Mouse (Mus musculus) heart, embryonic 16.5 days (tissue): ENCODE measurements around the gene Npc2. TPM values are rescaled to one million over a fixed set of nuclear protein-coding genes. Genes with fewer than 3 reads are reported as not detected.

ENCODE experiments used
- ATAC-seq: fragments of 200-750 bp; cut with Nextera tagmentation; replicated peaks from 2 replicates; pipeline ENCODE4 v1.8.0; 2017; ENCODE audit warnings: moderate number of reproducible peaks; ENCODE audit not compliant: insufficient read depth, low FRiP score; ENCODE audit errors: extremely low read depth
- H3K27ac ChIP-seq: fragments of 300-500 bp; sonication (generic); 2 replicates; pipeline ENCODE4 v1.5.1; 2014; ENCODE audit warnings: mild to moderate bottlenecking, low read length, control low read depth, moderate library complexity
- H3K27me3 ChIP-seq: fragments of 300-500 bp; sonication (generic); 2 replicates; pipeline ENCODE4 v1.6.1; 2014; ENCODE audit warnings: low read length, mixed read lengths; ENCODE audit not compliant: control insufficient read depth, insufficient read depth
- H3K36me3 ChIP-seq: fragments of 300-500 bp; sonication (generic); 2 replicates; pipeline ENCODE4 v1.6.1; 2014; ENCODE audit not compliant: control insufficient read depth, insufficient read depth
- H3K4me1 ChIP-seq: fragments of 300-500 bp; sonication (generic); 2 replicates; pipeline ENCODE4 v1.6.1; 2014; ENCODE audit warnings: low read length, mixed read lengths; ENCODE audit not compliant: control insufficient read depth, insufficient read depth
- H3K4me2 ChIP-seq: fragments of 300-500 bp; sonication (generic); 2 replicates; pipeline ENCODE4 v1.6.1; 2014; ENCODE audit warnings: low read depth, mild to moderate bottlenecking, control low read depth, low read length
- H3K4me3 ChIP-seq: fragments of 300-500 bp; sonication (generic); 2 replicates; pipeline ENCODE4 v1.5.1; 2014; ENCODE audit warnings: mild to moderate bottlenecking, control low read depth, low read length
- H3K9ac ChIP-seq: fragments of 300-500 bp; sonication (generic); 2 replicates; pipeline ENCODE4 v1.6.1; 2014; ENCODE audit warnings: low read length, control low read depth
- H3K9me3 ChIP-seq: fragments of 300-500 bp; sonication (generic); replicated peaks from 2 replicates; pipeline ENCODE4 v1.6.1; 2016; ENCODE audit warnings: low read length; ENCODE audit not compliant: control insufficient read depth
- WGBS: fragments of 180-500 bp; shearing (Covaris S2); extraction: QIAGEN DNeasy Blood & Tissue Kit; methylation state at CpG from one replicate; pipeline ENCODE4 v1.1.7; 2014; 5-methylcytosine and 5-hydroxymethylcytosine counted together
- polyA plus RNA-seq: library from polyadenylated mRNA; unstranded; fragments of >200 nt; fragmentation: Nextera tagmentation; extraction: Ambion mirVana; gene quantifications from 2 replicates; pipeline ENCODE4 v1.2.1, GENCODE M21; 2015

Gene Npc2
- polyA plus RNA-seq, 1 experiment from 2014 or later, result 52.8 TPM

GRCm38 (mm10) chr12:84809033-84809432 lies 36.1 kb upstream of the Npc2 start:
- WGBS, result 62% methylated on average over 6 of the region's 6 CpGs
- no peak for ATAC-seq
- no peaks in the 10 kb centered on the region for H3K9me3 ChIP-seq
- H3K4me2 ChIP-seq, result no peak overlapping the region
- H3K9ac ChIP-seq, result no peak overlapping the region
- no peaks in the 10 kb centered on the region for H3K36me3 ChIP-seq
- no peak overlapping the region for H3K27ac ChIP-seq
- peaks cover 67% of the 10 kb centered on the region for H3K27me3 ChIP-seq
- peaks cover 9% of the 10 kb centered on the region; the same call in 1 of the 2 replicates for H3K4me1 ChIP-seq
- no peak overlapping the region for H3K4me3 ChIP-seq

DNA sequence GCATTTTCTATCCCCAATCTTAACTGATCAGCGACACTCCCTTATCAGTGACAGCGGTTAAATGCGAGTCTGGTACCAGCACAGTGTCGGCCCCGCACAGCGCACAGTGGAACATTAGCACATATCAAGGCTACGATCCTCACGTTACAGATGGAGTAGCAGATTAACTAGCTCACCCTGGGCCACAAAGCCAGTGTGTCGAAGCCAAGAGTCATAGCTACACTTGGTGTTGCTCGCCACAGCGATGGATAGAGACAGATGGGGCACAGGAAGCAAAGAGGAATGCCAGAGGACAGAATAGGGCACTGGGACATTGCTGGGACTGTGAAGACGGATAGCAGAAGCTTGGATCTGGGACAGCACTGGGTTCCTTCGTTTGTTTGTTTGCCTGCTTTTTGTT lies 34.4 kb upstream of the Npc2 start:
- Histone ChIP-seq H3K4me1 (peaks cover 9% of the 10 kb centered on the region; the same call in 1 of the 2 replicates), H3K9me3 (no peaks in the 10 kb centered on the region), H3K36me3 (no peaks in the 10 kb centered on the region), H3K27ac (no peak overlapping the region), H3K4me2 (no peak overlapping the region), H3K27me3 (peaks cover 80% of the 10 kb centered on the region), H3K9ac (no peak overlapping the region), H3K4me3 (no peak overlapping the region)
- ATAC-seq, result no peak
- 69% methylated on average over 13 of the region's 13 CpGs for WGBS

DNA sequence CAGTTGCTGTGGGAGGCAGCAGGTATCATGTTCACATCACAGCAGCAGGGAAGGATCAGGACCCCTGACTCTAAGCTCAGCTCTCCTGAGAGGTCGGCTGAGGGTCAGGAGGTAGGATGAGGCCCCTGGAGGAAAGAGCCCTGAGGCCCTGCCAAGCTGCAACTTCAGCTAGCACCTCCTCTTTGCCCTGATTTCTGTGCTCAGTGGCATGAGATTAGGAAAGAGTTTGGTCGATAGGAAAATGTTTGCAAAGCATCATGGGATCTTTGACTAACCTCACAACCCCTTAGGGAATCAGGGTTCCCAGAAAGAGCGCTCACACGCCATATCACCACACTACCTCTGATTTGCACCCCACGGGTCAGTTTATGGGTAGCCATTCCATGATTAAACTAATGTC lies 33.8 kb upstream of the Npc2 start:
- Histone ChIP-seq H3K4me3 (no peak overlapping the region), H3K27ac (no peak overlapping the region), H3K27me3 (peaks cover 83% of the 10 kb centered on the region), H3K4me1 (peaks cover 12% of the 10 kb centered on the region; the same call in 1 of the 2 replicates), H3K9ac (no peak overlapping the region), H3K4me2 (no peak overlapping the region), H3K9me3 (no peaks in the 10 kb centered on the region), H3K36me3 (no peaks in the 10 kb centered on the region)
- 50% methylated on average over 5 of the region's 5 CpGs for WGBS
- no peak for ATAC-seq

DNA sequence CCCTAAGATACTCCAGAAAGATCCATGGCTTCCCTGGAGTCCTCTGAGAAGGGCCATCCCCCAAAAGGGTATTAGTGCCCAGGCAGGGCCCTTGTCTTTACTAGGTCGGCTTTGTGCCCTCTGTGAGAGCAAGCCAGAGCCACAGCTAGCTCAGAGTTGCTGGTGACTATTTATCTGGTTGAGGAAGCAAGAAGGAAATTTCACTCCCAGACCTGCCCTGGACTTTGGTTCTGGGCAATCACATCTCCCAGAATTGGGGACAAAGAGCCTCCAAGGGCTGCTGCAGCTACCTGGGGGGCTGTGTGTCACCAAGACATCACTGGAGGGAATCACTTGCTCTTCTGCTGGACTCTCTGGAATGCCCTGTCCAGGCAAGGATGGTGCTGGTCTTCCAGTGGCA lies 33.1 kb upstream of the Npc2 start:
- ATAC-seq, result no peak
- Histone ChIP-seq H3K9me3 (no peaks in the 10 kb centered on the region), H3K4me1 (peaks cover 12% of the 10 kb centered on the region; the same call in 1 of the 2 replicates), H3K27me3 (peaks cover 78% of the 10 kb centered on the region), H3K36me3 (no peaks in the 10 kb centered on the region), H3K27ac (no peak overlapping the region), H3K4me3 (no peak overlapping the region), H3K4me2 (no peak overlapping the region), H3K9ac (no peak overlapping the region)
- 56% methylated on average over 1 of the region's 1 CpGs for WGBS

GRCm38 (mm10) chr12:84805228-84805842 lies 32.4 kb upstream of the Npc2 start:
- H3K27me3 ChIP-seq, result peaks cover 76% of the 10 kb centered on the region
- ATAC-seq, result peak; percentile 66
- H3K36me3 ChIP-seq, result no peaks in the 10 kb centered on the region
- no peak overlapping the region for H3K9ac ChIP-seq
- H3K4me3 ChIP-seq, result no peak overlapping the region
- H3K4me2 ChIP-seq, result no peak overlapping the region
- no peaks in the 10 kb centered on the region for H3K9me3 ChIP-seq
- H3K27ac ChIP-seq, result no peak overlapping the region
- H3K4me1 ChIP-seq, result peaks cover 16% of the 10 kb centered on the region
- WGBS, result 39% methylated on average over 9 of the region's 9 CpGs

DNA sequence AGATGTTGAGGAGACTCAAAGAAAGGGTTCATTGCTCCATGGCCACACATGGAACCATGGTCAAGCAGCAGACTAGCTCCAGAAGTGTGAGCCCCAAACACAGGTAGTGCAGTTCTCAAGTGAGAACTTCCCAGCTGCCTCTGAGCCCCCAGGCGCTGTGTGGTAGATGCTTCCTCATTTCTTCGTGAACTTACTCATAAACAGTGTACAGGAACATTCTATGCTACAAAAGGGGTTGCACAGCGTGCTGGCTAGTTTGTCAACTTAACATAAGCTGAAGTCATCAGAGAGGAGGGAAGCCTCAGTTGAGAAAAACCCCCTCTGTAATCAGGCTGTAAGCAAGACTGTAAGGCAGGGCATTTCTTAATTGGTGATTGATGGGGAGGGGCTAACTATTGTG lies 29.7 kb upstream of the Npc2 start:
- no peak for ATAC-seq
- WGBS, result 81% methylated on average over 3 of the region's 3 CpGs
- no peak overlapping the region for H3K4me2 ChIP-seq
- no peaks in the 10 kb centered on the region for H3K9me3 ChIP-seq
- no peak overlapping the region for H3K4me3 ChIP-seq
- no peaks in the 10 kb centered on the region for H3K36me3 ChIP-seq
- peaks cover 76% of the 10 kb centered on the region for H3K27me3 ChIP-seq
- no peak overlapping the region for H3K27ac ChIP-seq
- H3K4me1 ChIP-seq, result peaks cover 21% of the 10 kb centered on the region
- H3K9ac ChIP-seq, result no peak overlapping the region

- no peak overlapping the region for H3K27ac ChIP-seq
- H3K9me3 ChIP-seq, result no peaks in the 10 kb centered on the region
- WGBS, result 68% methylated on average over 13 of the region's 13 CpGs
- no peak overlapping the region for H3K4me2 ChIP-seq
- H3K36me3 ChIP-seq, result no peaks in the 10 kb centered on the region
- ATAC-seq, result no peak
- H3K27me3 ChIP-seq, result peaks cover 75% of the 10 kb centered on the region
- peaks cover 19% of the 10 kb centered on the region for H3K4me1 ChIP-seq
- no peak overlapping the region for H3K4me3 ChIP-seq
- no peak overlapping the region for H3K9ac ChIP-seq
Measured at GRCm38 (mm10) chr12:84801532-84802110, 28.7 kb upstream of the Npc2 start.

DNA sequence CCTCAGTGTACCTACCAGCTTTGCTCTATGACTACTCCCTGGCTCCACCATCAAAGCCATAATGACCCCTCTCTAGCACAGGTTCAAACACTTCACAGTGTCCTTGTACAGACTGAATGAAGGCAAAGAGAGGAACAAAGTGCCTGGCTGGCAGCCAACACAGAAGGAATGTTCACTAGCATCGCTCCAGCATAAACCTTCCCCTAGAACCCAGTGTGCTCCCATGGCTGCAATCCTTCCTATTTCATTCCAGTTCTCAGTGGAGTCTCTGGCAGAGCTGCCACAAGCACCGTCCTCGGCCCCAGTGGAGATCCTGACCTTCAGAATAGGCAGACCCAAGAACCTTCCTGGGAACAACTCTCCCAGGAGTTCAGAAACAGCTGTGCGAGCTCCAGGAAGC lies 27.5 kb upstream of the Npc2 start:
- H3K36me3 ChIP-seq, result no peaks in the 10 kb centered on the region
- H3K4me2 ChIP-seq, result no peak overlapping the region
- 24% methylated on average over 4 of the region's 4 CpGs for WGBS
- no peak overlapping the region for H3K9ac ChIP-seq
- H3K4me3 ChIP-seq, result no peak overlapping the region
- peaks cover 78% of the 10 kb centered on the region for H3K27me3 ChIP-seq
- H3K27ac ChIP-seq, result no peak overlapping the region
- peak; percentile 40; the same call in 1 of the 2 replicates for ATAC-seq
- H3K4me1 ChIP-seq, result peaks cover 14% of the 10 kb centered on the region
- H3K9me3 ChIP-seq, result no peaks in the 10 kb centered on the region

DNA sequence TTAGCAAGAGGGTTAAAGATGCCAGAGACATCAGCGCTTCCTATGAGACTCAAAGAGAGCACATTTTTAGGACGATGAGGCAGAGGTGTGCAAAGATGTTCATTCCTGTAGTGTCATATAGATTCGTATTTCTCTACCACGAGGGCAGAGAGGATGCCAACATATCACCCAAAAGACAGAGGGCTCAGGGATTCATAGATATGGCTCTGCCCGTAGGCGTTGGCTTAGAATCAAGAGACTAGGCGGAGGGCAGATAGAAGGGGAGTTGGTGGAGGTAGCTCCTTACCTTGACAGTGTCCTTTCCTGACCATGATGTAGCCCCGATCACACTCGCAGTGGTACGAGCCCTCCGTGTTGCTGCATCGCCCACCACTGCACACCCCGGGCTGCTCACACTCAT lies 26.1 kb upstream of the Npc2 start:
- Histone ChIP-seq H3K4me3 (no peak overlapping the region), H3K27ac (no peak overlapping the region), H3K9me3 (no peaks in the 10 kb centered on the region), H3K36me3 (no peaks in the 10 kb centered on the region), H3K4me2 (no peak overlapping the region), H3K9ac (no peak overlapping the region), H3K4me1 (peaks cover 12% of the 10 kb centered on the region), H3K27me3 (peaks cover 86% of the 10 kb centered on the region)
- 92% methylated on average over 13 of the region's 13 CpGs for WGBS
- ATAC-seq, result no peak
